Mouse (Mus musculus): ENCODE results near the gene Npnt. TPM values are rescaled to one million over a fixed set of nuclear protein-coding genes. Genes with fewer than 3 reads are reported as not detected.

The Npnt gene
- 24.6 TPM for polyA plus RNA-seq (2014; fragmentation: Illumina TruSeq; extraction: RNeasy Lipid Tissue Mini Kit (QIAGEN cat#74804); ENCODE audit: low read depth, low replicate concordance)

DNA sequence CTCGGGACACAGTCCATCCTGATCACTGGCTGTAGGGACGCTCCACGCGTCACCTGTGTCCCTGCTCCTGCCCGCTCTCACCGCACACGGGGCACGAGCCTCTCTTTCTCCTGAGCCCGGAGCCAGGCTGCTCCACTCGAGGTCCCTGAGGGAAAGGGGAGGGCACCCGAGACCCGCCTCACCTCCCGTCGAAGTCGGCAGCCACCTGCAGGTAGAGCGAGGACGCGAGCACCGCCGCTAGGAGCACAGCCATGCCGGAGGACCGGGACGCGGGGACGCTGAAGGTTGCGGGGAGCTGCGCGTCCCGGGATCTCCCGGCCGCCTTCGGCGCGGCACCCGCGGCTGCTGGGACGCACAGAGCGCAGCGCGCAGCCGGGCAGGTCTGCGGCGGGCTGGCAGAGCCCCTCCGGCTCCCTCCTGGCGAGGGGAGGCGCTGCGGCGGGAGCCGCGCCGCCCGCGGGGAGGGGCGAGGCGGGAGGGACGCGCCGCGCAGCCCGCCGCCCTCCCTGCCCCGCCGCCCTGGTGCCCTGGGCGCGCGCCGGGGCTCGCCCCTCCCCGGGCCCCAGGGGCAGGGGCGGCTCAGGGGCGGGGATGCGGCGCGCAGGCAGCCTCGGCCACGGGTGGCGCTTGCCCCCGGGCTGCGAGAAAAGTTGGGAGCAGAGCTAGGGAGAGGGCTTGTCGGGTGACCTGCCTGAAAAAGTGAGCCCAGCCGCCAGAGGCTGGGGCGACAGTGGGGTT is at the start of gene Npnt:
Npnt (minus strand) TSS at position 501 of the 738 bp plus-strand sequence.

Other genes starting within 250 kb of the Npnt start
- 25.0 TPM for gene Ints12, start 141.5 kb upstream of the Npnt start, polyA plus RNA-seq (2014; fragmentation: Illumina TruSeq; extraction: RNeasy Lipid Tissue Mini Kit (QIAGEN cat#74804); ENCODE audit: low read depth, low replicate concordance)
- 15.6 TPM for gene Gstcd, start 141.7 kb upstream of the Npnt start, polyA plus RNA-seq (2014; fragmentation: Illumina TruSeq; extraction: RNeasy Lipid Tissue Mini Kit (QIAGEN cat#74804); ENCODE audit: low read depth, low replicate concordance)

Data from adrenal gland, adult 10 weeks (tissue).